Mouse (Mus musculus) v-Abl transformed pro-B cells (cell line): ENCODE measurements around the gene Map4k2.

Experiments
- in situ Hi-C, 2 experiments: fragments of 400-800 bp; cut with MboI; formaldehyde crosslinking; loops; one replicate each; pipeline ENCODE4 v1.15.1; 2025; ENCODE audit not compliant: unreplicated experiment in 2 of 2

Gene Map4k2

GRCm38 (mm10) chr19:6314513-6314912, 26.4 kb upstream of the Map4k2 start:
- in situ Hi-C loops: no loop called here

- in situ Hi-C loops: no loop called here
Measured at GRCm38 (mm10) chr19:6315573-6315972, 25.4 kb upstream of the Map4k2 start.

GRCm38 (mm10) chr19:6318145-6318544, 22.8 kb upstream of the Map4k2 start:
- in situ Hi-C loops: no loop called here

- in situ Hi-C loops: no loop called here
Measured at GRCm38 (mm10) chr19:6321358-6321757, 19.6 kb upstream of the Map4k2 start.

GRCm38 (mm10) chr19:6321786-6322621, 18.9 kb upstream of the Map4k2 start:
- in situ Hi-C loops: no loop called here

- in situ Hi-C loops: no loop called here
Measured at GRCm38 (mm10) chr19:6324751-6325150, 16.2 kb upstream of the Map4k2 start.

GRCm38 (mm10) chr19:6331178-6331577, 9.8 kb upstream of the Map4k2 start:
- in situ Hi-C loops: loop anchor here in 1 of 2 experiments (5.0 to 10.0 kb wide), 2 partner anchors 204 to 286 kb away; partner anchors contain the start of genes Snx15 and Syvn1

GRCm38 (mm10) chr19:6331719-6332516, 9.0 kb upstream of the Map4k2 start:
- in situ Hi-C loops: loop anchor here in 1 of 2 experiments (5.0 to 10.0 kb wide), 2 partner anchors 205 to 287 kb away; partner anchors contain the start of genes Snx15 and Syvn1

- in situ Hi-C loops: loop anchor here in 1 of 2 experiments (5.0 to 10.0 kb wide), 2 partner anchors 207 to 289 kb away; partner anchors contain the start of genes Snx15 and Syvn1
Measured at GRCm38 (mm10) chr19:6333761-6334595, 7.0 kb upstream of the Map4k2 start.

- in situ Hi-C loops: loop anchor here in 1 of 2 experiments (5.0 to 10.0 kb wide), 2 partner anchors 208 to 290 kb away; partner anchors contain the start of genes Snx15 and Syvn1
Measured at GRCm38 (mm10) chr19:6334673-6335457, 6.1 kb upstream of the Map4k2 start, which contains the start of gene Men1. Men1 (plus strand) TSS chr19:6334979.

- in situ Hi-C loops: loop anchor here in 1 of 2 experiments (10.0 kb wide), 1 partner anchor 291 kb away; the partner anchor contains the start of gene Syvn1
Measured at GRCm38 (mm10) chr19:6335458-6335827, 5.5 kb upstream of the Map4k2 start.

GRCm38 (mm10) chr19:6336920-6337319, 4.0 kb upstream of the Map4k2 start:
- in situ Hi-C loops: loop anchor here in 1 of 2 experiments (10.0 kb wide), 1 partner anchor 292 kb away; the partner anchor contains the start of gene Syvn1

GRCm38 (mm10) chr19:6338171-6338570, 2.8 kb upstream of the Map4k2 start:
- in situ Hi-C loops: loop anchor here in 1 of 2 experiments (10.0 kb wide), 1 partner anchor 293 kb away; the partner anchor contains the start of gene Syvn1

GRCm38 (mm10) chr19:6338716-6339115, 2.2 kb upstream of the Map4k2 start:
- in situ Hi-C loops: loop anchor here in 1 of 2 experiments (10.0 kb wide), 1 partner anchor 294 kb away; the partner anchor contains the start of gene Syvn1

GRCm38 (mm10) chr19:6339191-6339590, 1.7 kb upstream of the Map4k2 start:
- in situ Hi-C loops: loop anchor here in 1 of 2 experiments (10.0 kb wide), 1 partner anchor 294 kb away; the partner anchor contains the start of gene Syvn1

GRCm38 (mm10) chr19:6339890-6340504, 938 bp upstream of the Map4k2 start:
- in situ Hi-C loops: loop anchor here in 1 of 2 experiments (10.0 kb wide), 1 partner anchor 295 kb away; the partner anchor contains the start of gene Syvn1

GRCm38 (mm10) chr19:6341453-6342077, 630 bp downstream of the Map4k2 start:
- in situ Hi-C loops: no loop called here
